Mouse (Mus musculus) liver, embryonic 12.5 days (tissue): ENCODE measurements around the gene Tmem270. TPM values are rescaled to one million over a fixed set of nuclear protein-coding genes. Genes with fewer than 3 reads are reported as not detected.

Experiments
- ATAC-seq: fragments of 200-750 bp; cut with Nextera tagmentation; 2 replicates; pipeline ENCODE4 v1.8.0; 2017; ENCODE audit warnings: moderate number of reproducible peaks, mild to moderate bottlenecking, moderate library complexity
- H3K27ac ChIP-seq: fragments of 300-500 bp; sonication (generic); 2 replicates; pipeline ENCODE4 v1.5.1; 2016; ENCODE audit warnings: mild to moderate bottlenecking
- H3K27me3 ChIP-seq: fragments of 300-500 bp; sonication (generic); replicated peaks from 2 replicates; pipeline ENCODE4 v1.6.1; 2016; ENCODE audit warnings: mild to moderate bottlenecking, moderate library complexity
- H3K36me3 ChIP-seq: fragments of 300-500 bp; sonication (generic); 2 replicates; pipeline ENCODE4 v1.6.1; 2016; ENCODE audit warnings: mild to moderate bottlenecking, moderate library complexity
- H3K4me1 ChIP-seq: fragments of 300-500 bp; sonication (generic); 2 replicates; pipeline ENCODE4 v1.6.1; 2016
- H3K4me2 ChIP-seq: fragments of 300-500 bp; sonication (generic); 2 replicates; pipeline ENCODE4 v1.6.1; 2016; ENCODE audit warnings: mild to moderate bottlenecking, moderate library complexity
- H3K4me3 ChIP-seq: fragments of 300-500 bp; sonication (generic); 2 replicates; pipeline ENCODE4 v1.5.1; 2016; ENCODE audit warnings: mild to moderate bottlenecking, moderate library complexity
- H3K9ac ChIP-seq: fragments of 300-500 bp; sonication (generic); 2 replicates; pipeline ENCODE4 v1.6.1; 2016; ENCODE audit warnings: mild to moderate bottlenecking, moderate library complexity
- H3K9me3 ChIP-seq: fragments of 300-500 bp; sonication (generic); replicated peaks from 2 replicates; pipeline ENCODE4 v1.6.1; 2016; ENCODE audit warnings: mild to moderate bottlenecking, moderate library complexity
- whole genome bisulfite sequencing: fragments of 180-500 bp; shearing (Covaris S2); methylation state at CpG from one replicate; pipeline ENCODE4 v1.1.7; 2016; ENCODE audit not compliant: insufficient replicate concordance; 5-methylcytosine and 5-hydroxymethylcytosine counted together
- polyA plus RNA-seq: library from polyadenylated mRNA; unstranded; fragments of >200 nt; fragmentation: Nextera tagmentation; extraction: Ambion mirVana; gene quantifications from 2 replicates; pipeline ENCODE4 v1.2.1, GENCODE M21; 2016

Gene Tmem270
- polyA plus RNA-seq, 1 experiment from 2014 or later, result not detected

- WGBS, result 62% methylated on average over 8 of the region's 8 CpGs
- Histone ChIP-seq H3K4me2 (no peak overlapping the region), H3K4me1 (no peaks in the 10 kb centered on the region), H3K9ac (no peak overlapping the region), H3K9me3 (no peaks in the 10 kb centered on the region), H3K36me3 (no peaks in the 10 kb centered on the region), H3K27me3 (peaks cover 10% of the 10 kb centered on the region; the same call in 1 of the 2 replicates), H3K27ac (no peak overlapping the region), H3K4me3 (no peak overlapping the region)
- ATAC-seq, result no peak
Observed at GRCm38 (mm10) chr5:134901644-134902027, 4.9 kb downstream of the Tmem270 start.

- Histone ChIP-seq H3K27ac (no peak overlapping the region), H3K4me1 (no peaks in the 10 kb centered on the region), H3K9ac (no peak overlapping the region), H3K4me2 (no peak overlapping the region), H3K9me3 (no peaks in the 10 kb centered on the region), H3K4me3 (no peak overlapping the region), H3K27me3 (peaks cover 10% of the 10 kb centered on the region; the same call in 1 of the 2 replicates), H3K36me3 (no peaks in the 10 kb centered on the region)
- ATAC-seq, result no peak
- WGBS, result 50% methylated on average over 12 of the region's 12 CpGs
Observed at GRCm38 (mm10) chr5:134901012-134901643, 5.4 kb downstream of the Tmem270 start.

GRCm38 (mm10) chr5:134897596-134897995, 8.9 kb downstream of the Tmem270 start:
- no peaks in the 10 kb centered on the region for H3K36me3 ChIP-seq
- H3K9me3 ChIP-seq, result no peaks in the 10 kb centered on the region
- H3K4me3 ChIP-seq, result no peak overlapping the region
- no peak overlapping the region for H3K4me2 ChIP-seq
- H3K27ac ChIP-seq, result no peak overlapping the region
- H3K4me1 ChIP-seq, result no peaks in the 10 kb centered on the region
- H3K27me3 ChIP-seq, result peaks cover 10% of the 10 kb centered on the region; the same call in 1 of the 2 replicates
- 76% methylated on average over 17 of the region's 17 CpGs for WGBS
- no peak overlapping the region for H3K9ac ChIP-seq
- no peak for ATAC-seq

- H3K4me1 ChIP-seq, result no peaks in the 10 kb centered on the region
- no peak for ATAC-seq
- no peaks in the 10 kb centered on the region for H3K9me3 ChIP-seq
- H3K36me3 ChIP-seq, result no peaks in the 10 kb centered on the region
- H3K27me3 ChIP-seq, result peaks cover 10% of the 10 kb centered on the region; the same call in 1 of the 2 replicates
- H3K4me3 ChIP-seq, result no peak overlapping the region
- H3K27ac ChIP-seq, result no peak overlapping the region
- 71% methylated on average over 8 of the region's 8 CpGs for WGBS
- no peak overlapping the region for H3K9ac ChIP-seq
- no peak overlapping the region for H3K4me2 ChIP-seq
Observed at GRCm38 (mm10) chr5:134896965-134897364, 9.6 kb downstream of the Tmem270 start.

- H3K27ac ChIP-seq, result no peak overlapping the region
- no peak overlapping the region for H3K4me3 ChIP-seq
- H3K4me2 ChIP-seq, result no peak overlapping the region
- WGBS, result 65% methylated on average over 8 of the region's 8 CpGs
- H3K9me3 ChIP-seq, result no peaks in the 10 kb centered on the region
- no peaks in the 10 kb centered on the region for H3K4me1 ChIP-seq
- H3K27me3 ChIP-seq, result no peaks in the 10 kb centered on the region
- no peak overlapping the region for H3K9ac ChIP-seq
- ATAC-seq, result no peak
- no peaks in the 10 kb centered on the region for H3K36me3 ChIP-seq
Observed at GRCm38 (mm10) chr5:134895291-134895690, 11.2 kb downstream of the Tmem270 start.

- Histone ChIP-seq H3K4me1 (no peaks in the 10 kb centered on the region), H3K4me3 (no peak overlapping the region), H3K4me2 (no peak overlapping the region), H3K27me3 (peaks cover 9% of the 10 kb centered on the region; the same call in 1 of the 2 replicates), H3K9me3 (no peaks in the 10 kb centered on the region), H3K27ac (no peak overlapping the region), H3K9ac (no peak overlapping the region), H3K36me3 (no peaks in the 10 kb centered on the region)
- 54% methylated on average over 5 of the region's 5 CpGs for WGBS
- ATAC-seq, result no peak
Observed at GRCm38 (mm10) chr5:134892717-134893116, 13.8 kb downstream of the Tmem270 start.

- peaks cover 13% of the 10 kb centered on the region; the same call in 1 of the 2 replicates for H3K27me3 ChIP-seq
- no peak overlapping the region for H3K4me2 ChIP-seq
- H3K36me3 ChIP-seq, result no peaks in the 10 kb centered on the region
- H3K4me3 ChIP-seq, result no peak overlapping the region
- no peaks in the 10 kb centered on the region for H3K4me1 ChIP-seq
- no peaks in the 10 kb centered on the region for H3K9me3 ChIP-seq
- no peak for ATAC-seq
- H3K27ac ChIP-seq, result no peak overlapping the region
- H3K9ac ChIP-seq, result no peak overlapping the region
- WGBS, result 60% methylated on average over 8 of the region's 8 CpGs
Observed at GRCm38 (mm10) chr5:134891552-134891951, 15.0 kb downstream of the Tmem270 start.

- H3K4me1 ChIP-seq, result no peaks in the 10 kb centered on the region
- H3K4me3 ChIP-seq, result no peak overlapping the region
- no peak overlapping the region for H3K27ac ChIP-seq
- H3K9me3 ChIP-seq, result no peaks in the 10 kb centered on the region
- no peaks in the 10 kb centered on the region for H3K36me3 ChIP-seq
- no peak for ATAC-seq
- H3K4me2 ChIP-seq, result no peak overlapping the region
- H3K9ac ChIP-seq, result no peak overlapping the region
- WGBS, result 72% methylated on average over 6 of the region's 6 CpGs
- peaks cover 13% of the 10 kb centered on the region; the same call in 1 of the 2 replicates for H3K27me3 ChIP-seq
Observed at GRCm38 (mm10) chr5:134890601-134891054, 15.9 kb downstream of the Tmem270 start.

- Histone ChIP-seq H3K4me1 (no peaks in the 10 kb centered on the region), H3K9ac (no peak overlapping the region), H3K4me3 (no peak overlapping the region), H3K27me3 (peaks cover 13% of the 10 kb centered on the region; the same call in 1 of the 2 replicates), H3K9me3 (no peaks in the 10 kb centered on the region), H3K36me3 (no peaks in the 10 kb centered on the region), H3K27ac (no peak overlapping the region), H3K4me2 (no peak overlapping the region)
- 74% methylated on average over 7 of the region's 7 CpGs for WGBS
- ATAC-seq, result no peak
Observed at GRCm38 (mm10) chr5:134888505-134888904, 18.0 kb downstream of the Tmem270 start.

GRCm38 (mm10) chr5:134887447-134888335, 18.8 kb downstream of the Tmem270 start:
- Histone ChIP-seq H3K36me3 (no peaks in the 10 kb centered on the region), H3K4me1 (no peaks in the 10 kb centered on the region), H3K9ac (no peak overlapping the region), H3K27ac (no peak overlapping the region; the same call in 1 of the 2 replicates), H3K9me3 (no peaks in the 10 kb centered on the region), H3K4me3 (no peak overlapping the region), H3K27me3 (peaks cover 13% of the 10 kb centered on the region; the same call in 1 of the 2 replicates), H3K4me2 (no peak overlapping the region)
- no peak for ATAC-seq
- WGBS, result 40% methylated on average over 18 of the region's 18 CpGs

- peaks cover 11% of the 10 kb centered on the region; the same call in 1 of the 2 replicates for H3K27me3 ChIP-seq
- no peaks in the 10 kb centered on the region for H3K9me3 ChIP-seq
- no peak overlapping the region for H3K4me3 ChIP-seq
- H3K4me1 ChIP-seq, result no peaks in the 10 kb centered on the region
- H3K27ac ChIP-seq, result no peak overlapping the region
- no peak for ATAC-seq
- H3K9ac ChIP-seq, result no peak overlapping the region
- 54% methylated on average over 3 of the region's 3 CpGs for WGBS
- H3K36me3 ChIP-seq, result no peaks in the 10 kb centered on the region
- H3K4me2 ChIP-seq, result no peak overlapping the region
Observed at GRCm38 (mm10) chr5:134883077-134883476, 23.5 kb downstream of the Tmem270 start.

- 0 out of 2 replicates have a peak, but pooled peaks cover 10% of the 10 kb centered on the region for H3K27me3 ChIP-seq
- no peaks in the 10 kb centered on the region for H3K9me3 ChIP-seq
- WGBS, result 61% methylated on average over 10 of the region's 10 CpGs
- no peaks in the 10 kb centered on the region for H3K36me3 ChIP-seq
- ATAC-seq, result no peak
- no peak overlapping the region for H3K27ac ChIP-seq
- H3K4me3 ChIP-seq, result no peak overlapping the region
- no peak overlapping the region for H3K4me2 ChIP-seq
- H3K9ac ChIP-seq, result no peak overlapping the region
- 0 out of 2 replicates have a peak, but pooled peaks cover 3% of the 10 kb centered on the region for H3K4me1 ChIP-seq
Observed at GRCm38 (mm10) chr5:134876801-134877200, 29.7 kb downstream of the Tmem270 start.
